Mouse (Mus musculus): ENCODE measurements around the gene Pgs1.

DNA sequence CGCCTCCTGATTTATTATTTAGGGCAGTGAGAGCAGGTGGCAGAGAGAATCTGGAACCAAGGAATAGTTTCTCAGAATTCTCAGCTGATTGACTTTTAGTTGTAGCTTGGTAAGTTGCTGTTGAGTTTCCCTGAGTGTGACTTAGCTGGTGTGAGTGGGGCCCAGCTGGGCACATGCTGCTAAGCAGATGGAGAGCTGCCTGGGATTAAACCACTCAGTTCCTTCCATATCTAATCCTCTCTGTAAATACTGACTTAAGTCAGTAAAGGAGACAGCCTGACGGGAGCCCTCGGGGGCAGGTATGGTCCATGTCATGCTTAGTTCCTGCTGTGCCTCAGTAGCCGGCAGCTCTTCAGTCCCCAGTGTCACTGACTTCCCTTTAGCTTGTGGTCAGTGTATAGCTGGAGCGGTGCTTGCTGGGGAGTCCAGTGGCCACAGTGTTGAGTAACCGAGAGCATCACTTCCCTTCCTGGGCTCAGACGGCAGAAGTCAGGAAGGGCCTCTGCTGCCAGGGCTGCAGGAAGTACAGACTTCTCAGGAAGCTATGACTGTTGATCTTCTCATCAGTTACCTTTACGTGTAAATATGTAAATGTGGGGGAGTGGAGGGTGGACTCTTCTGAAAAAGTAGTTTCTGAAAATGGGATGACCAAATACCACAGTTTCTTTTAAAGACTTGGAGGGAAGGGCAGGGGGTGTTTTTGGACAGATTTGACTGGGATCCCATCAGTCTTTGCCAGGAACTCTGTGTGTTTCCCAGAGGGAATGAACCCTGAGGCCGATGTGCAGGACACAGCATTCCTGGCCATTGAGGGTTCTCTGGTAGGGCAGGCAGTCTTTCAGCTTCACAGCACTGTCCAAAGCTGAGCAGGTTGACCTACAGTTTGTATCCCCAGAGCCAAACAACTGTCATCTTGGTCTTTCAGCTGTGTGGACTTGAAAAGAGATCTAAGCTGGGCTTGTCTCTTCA, 5.7 kb downstream of the Pgs1 start:
- TF ChIP-seq CTCF (IDR thresholded peaks at IDR 0.05; ENCODE audit: control insufficient read depth, insufficient read depth, insufficient read length): no peak
- no peak for TF ChIP-seq MYOD1 (IDR thresholded peaks at IDR 0.05; ENCODE audit: control insufficient read depth, insufficient read length, low read depth)

All from C2C12 (cell line).